Mouse (Mus musculus) C2C12 (cell line): ENCODE data around the gene Cst6.

ENCODE experiments used
- CTCF ChIP-seq: IDR thresholded peaks from one replicate; pipeline ENCODE4 v1.5.1; 2011; ENCODE audit not compliant: control insufficient read depth, insufficient read depth, insufficient read length
- FOSL1 ChIP-seq: IDR thresholded peaks from one replicate; pipeline ENCODE4 v1.8.0; 2011; ENCODE audit warnings: mild to moderate bottlenecking, low read length; ENCODE audit not compliant: poor library complexity, insufficient read depth, severe bottlenecking
- MAX ChIP-seq: IDR thresholded peaks from one replicate; pipeline ENCODE4 v1.6.1; 2011; ENCODE audit warnings: mild to moderate bottlenecking, control low read depth
- USF1 ChIP-seq: IDR thresholded peaks from one replicate; pipeline ENCODE4 v1.6.1; 2011; ENCODE audit warnings: low read depth, mild to moderate bottlenecking, control low read depth, moderate library complexity

- TF ChIP-seq MAX (no peak), CTCF (no peak), USF1 (no peak), FOSL1 (no peak)
These were observed 6.7 kb upstream of the Cst6 start for GRCm38 (mm10) chr19:5356080-5356479.
